Mouse (Mus musculus) lung, adult 18-20 months (tissue): ENCODE data around the gene Slco1a5.
"Not testable (repeated sequence)": the region's sequence is repeated elsewhere in the genome, so short reads cannot be mapped to it uniquely, and the experiment has no call there.

Experiments used
- DNase-seq, 2 experiments: peaks; one replicate each; pipeline ENCODE4 v3.0.0; 2022; ENCODE audit warnings: mixed read lengths in 2 of 2

Slco1a5 gene

DNA sequence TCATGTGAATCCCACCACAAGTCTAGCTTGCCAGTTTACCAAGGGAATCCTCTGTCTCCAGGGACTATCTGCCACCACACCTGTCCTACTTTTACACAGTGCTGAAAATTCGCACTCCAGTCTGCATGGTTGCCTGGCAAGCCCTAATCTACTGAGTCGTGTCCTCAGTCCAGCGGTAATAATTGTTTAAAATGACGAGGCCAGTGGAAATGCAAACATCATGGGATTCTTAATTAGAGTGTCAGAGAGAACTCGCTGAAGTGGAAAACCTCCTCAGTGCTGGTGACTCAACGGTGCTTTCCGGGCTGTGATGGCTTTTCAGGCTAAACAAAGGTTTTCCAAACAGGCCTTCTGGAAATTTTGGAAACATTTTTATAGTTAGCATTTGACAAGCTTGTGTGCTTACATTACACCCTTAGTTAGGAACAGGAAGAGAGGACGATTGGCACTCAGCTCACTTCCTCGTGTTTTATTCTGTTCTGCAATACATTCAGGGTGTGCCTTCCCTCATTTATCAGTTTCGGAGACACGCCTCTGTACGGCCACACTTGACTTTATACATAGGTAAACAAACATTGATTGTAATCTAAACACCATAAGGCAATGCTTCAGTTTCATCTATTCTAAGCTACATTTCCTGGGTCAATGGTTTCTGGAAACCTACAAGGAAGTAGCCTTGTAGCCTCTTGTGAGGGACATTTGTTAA, 33.2 kb downstream of the Slco1a5 start:
- DNase-seq, result peak in 1 of 2 experiments; percentile 10

DNA sequence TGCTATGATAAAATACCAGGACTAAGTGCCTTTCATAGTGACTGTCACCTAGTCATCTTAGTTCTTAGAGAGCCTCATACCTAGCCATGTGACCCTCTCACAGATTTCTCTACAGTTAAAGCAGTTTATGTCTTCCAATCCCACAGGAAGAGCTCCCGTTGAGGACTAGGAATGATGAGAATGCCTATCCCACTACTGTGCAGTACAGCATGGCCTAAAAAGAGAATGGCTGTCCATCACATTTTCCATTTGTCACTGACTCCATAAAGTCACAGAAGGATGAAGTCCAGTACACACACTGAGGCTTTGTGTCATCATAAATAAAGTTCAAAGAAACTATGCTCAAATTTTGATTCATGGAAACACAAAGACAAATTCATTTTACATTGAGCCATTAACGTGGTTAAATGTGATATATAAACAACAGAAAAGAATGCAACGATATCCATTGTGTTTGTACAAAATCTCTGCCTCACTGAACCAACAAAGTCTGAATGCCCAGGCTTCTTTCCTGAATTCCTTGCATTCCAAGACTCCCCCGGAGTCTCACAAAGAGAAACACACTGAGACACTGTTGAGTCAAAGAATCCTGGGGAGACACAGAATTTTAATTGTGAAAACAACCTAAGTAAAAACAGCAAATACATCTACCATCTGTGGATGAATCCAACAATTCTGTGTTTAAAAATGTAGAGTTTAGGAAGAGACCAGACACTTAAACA, 46.9 kb downstream of the Slco1a5 start:
- DNase-seq, result no peak

DNA sequence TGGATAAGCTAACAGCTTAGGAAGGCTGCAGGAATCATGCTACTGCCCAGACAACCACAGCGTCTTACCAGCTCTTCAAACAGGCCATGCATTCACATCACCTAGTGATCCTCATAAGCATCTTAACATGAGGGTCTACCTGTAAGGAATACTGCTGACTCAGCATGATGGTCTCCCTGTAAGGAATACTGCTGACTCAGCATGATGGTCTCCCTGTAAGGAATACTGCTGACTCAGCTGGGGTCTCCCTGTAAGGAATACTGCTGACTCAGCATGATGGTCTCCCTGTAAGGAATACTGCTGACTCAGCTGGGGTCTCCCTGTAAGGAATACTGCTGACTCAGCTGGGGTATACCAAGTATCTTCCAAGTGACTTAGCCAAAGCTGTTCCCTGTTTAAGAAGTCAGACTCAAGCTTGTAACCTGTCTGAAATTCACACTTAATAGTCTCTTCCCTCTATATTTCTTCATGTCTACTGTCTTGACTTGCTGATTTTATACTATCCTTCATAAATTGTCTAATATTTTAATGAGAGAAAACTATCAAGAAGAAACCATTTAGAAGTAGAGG, 72.0 kb downstream of the Slco1a5 start:
- not testable (repeated sequence) for DNase-seq

DNA sequence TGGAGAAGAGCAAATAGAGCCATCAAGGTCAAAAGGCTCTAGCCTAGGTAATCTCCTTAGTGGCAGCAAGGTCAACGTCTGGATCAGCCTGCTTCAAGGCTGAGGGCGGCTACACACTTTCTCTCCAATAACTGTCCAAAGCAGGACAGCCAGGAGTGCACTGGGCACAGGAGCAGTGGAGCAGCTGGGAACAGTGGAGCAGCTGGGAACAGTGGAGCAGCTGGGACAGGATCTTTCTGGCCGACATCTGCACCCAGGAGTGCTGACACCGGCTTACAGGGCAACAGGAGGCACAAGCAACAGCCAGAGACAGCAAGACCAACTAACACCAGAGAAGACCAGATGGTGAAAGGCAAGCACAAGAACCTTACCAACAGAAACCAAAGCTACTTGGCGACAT, 77.7 kb downstream of the Slco1a5 start:
- DNase-seq, result no peak

DNA sequence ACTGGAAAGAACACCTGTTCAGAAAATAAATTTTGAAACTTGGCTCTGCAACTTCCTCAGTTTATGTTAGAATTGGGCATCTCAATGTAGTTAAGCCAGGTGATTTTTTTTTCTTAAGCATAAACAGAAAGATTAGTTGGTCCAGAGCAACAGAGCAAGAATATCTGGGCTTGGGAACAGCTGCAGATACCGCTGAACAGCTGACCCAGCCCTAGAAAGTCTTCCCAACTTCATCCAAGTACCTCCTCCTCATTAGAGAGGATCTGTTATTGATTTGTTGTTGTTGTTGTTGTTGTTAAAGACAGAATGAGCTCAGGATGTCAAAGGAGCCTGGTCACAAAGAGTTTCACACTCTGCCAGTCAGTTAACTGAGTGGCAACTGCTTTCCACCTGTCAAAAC, 83.3 kb downstream of the Slco1a5 start:
- DNase-seq, result no peak

DNA sequence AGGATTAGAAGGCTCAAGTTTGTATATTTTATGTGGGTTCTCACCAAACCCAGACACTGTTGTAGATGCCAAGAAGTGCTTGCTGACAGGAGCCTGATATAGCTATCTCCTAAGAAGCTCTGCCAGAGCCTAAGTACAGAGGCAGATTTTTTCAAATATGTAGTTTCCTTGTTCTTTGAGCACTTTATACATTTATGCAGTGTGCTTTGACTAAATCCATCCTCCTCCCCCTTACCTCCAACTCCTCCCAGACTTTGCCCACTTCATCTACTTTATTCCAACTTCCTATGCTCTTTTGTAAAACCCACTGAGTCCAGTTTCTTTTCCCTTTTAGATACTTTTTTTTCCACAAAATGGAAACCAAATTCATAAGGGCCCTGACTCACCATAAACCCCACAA, 102.6 kb downstream of the Slco1a5 start:
- DNase-seq, result no peak

DNA sequence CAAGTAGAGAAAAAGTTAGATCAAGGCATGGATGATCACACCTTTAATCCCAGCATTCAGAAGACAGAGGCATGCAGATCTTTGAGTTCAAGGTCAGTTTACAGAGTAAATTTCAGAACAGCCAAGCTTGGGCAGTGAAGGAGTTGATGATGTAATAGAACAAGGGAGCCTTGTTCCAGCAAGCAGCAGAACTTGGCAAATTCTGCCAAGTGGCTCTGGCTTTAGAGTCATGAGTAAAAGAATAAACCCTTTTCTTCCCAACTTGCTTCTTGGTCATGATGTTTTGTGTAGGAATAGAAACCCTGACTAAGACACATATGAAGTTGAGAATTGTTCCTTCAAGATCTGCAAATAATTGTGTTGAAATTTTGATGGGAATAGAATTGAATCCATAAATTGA, 111.0 kb downstream of the Slco1a5 start:
- no peak for DNase-seq

DNA sequence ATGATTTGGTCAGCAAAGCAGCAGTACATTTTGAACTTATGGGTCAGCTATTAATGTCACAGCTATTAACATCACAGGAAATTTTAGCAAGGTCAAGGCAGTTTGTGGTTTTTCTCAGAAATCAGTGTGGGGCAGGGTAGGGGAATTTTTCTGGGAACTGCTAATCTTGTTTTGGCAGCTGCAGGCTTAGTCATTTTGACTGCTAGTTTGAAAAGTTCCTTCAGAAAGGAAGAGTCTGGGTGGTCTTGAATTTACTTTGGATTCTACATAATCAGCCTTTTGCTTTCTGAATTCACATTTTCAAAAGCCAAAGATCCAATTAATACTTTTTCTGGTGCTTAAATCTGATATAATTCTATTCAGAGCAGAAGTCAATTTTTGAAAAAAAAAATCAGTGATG, 113.0 kb downstream of the Slco1a5 start:
- DNase-seq, result no peak

DNA sequence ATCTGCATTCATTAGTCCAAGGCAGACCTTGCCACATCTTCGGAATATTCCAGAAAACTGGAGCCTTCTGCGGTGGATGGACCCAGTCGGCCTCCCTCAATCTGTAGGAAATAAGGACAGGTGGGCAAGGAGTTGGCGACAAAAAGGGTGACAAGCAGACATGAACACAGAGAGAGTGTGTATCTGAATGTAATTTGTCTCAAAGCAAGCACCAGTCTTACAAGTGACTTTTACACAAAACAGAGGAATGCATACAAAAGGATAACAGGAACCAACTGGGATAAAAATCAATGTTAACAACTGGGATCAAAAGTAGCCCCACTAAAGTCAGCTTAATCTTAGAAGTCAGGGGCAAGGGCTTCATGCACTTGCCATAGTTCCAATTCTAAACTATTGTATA, 114.4 kb downstream of the Slco1a5 start, which contains the start of gene Slco1a6:
Gene Slco1a6, minus strand, starts transcription at position 101 of the 400 bp plus-strand sequence.
- no peak for DNase-seq

DNA sequence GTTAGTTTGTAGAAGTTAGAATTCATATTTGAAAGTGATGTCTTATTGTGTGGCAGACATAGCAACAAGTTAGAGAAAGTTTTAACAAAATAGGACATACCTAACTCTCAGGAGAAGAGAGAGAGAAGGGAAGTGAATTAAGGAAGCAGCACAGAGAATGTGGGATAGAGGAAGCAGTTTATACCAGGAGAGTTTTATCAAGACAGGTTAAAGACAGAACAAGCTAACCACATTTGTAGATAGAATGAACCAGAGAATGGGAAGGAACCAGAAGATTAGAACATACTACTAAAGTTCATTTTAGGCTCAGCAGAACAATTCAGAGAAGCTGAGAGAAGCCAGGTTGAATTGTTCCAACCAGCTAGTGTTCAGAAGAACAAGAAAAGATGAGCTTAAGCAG, 122.3 kb downstream of the Slco1a5 start:
- no peak for DNase-seq

DNA sequence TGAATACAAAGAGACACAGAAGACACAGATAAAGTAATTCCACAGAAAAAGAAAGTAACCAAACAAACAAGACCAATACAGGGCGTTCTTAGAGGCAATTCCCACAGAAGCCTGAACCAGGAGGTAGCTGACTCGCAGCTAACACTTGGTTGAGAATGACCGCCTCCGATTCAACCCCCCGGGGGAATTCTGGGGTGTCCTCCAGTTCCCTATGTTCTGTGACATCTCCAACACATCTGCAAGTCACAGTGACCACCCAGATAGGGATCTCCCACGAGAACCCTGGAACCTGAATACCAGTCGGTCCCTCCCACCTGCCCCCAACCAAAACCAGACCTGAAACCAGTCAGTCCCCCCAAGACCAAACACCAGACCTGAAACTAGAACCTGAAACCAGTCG, 128.5 kb downstream of the Slco1a5 start:
- DNase-seq, result no peak

DNA sequence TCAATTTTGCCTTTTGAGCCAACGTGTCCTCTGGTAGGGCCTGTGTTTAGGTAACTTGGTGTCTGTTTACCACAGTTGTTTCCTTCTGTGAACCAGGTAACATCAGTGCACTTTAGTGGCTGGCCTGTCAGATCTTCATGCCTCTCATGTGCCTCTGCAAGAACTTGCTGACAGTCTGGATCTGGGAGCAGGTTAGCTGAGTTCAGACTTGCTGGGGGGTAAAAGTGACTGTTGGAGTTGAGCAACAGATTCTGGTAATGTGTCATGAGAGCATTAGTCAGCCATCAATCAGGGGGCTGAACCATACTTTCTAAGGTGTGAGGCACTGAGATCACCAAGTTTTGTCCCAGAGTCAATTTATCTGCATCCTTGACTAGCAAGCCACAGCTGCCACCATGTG, 130.8 kb downstream of the Slco1a5 start:
- DNase-seq, result no peak

DNA sequence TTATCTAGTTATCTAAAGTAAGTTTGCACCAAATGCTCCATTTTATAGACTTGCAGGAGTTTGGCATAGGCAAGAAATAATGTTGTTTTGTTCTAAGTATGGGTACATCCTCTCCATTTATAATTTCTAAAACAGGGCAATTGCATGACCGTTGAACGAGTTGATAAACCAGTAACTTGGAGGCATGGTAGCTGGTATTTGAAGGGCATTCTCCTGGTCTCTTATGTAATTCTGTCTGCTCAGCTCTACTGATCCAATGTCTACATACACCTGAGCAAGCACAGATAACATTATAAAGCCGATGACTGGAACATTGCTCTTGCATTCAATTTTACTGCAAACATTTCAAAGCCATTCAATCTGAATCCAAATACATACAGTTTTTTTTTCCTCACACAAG, 135.4 kb downstream of the Slco1a5 start:
- no peak for DNase-seq

DNA sequence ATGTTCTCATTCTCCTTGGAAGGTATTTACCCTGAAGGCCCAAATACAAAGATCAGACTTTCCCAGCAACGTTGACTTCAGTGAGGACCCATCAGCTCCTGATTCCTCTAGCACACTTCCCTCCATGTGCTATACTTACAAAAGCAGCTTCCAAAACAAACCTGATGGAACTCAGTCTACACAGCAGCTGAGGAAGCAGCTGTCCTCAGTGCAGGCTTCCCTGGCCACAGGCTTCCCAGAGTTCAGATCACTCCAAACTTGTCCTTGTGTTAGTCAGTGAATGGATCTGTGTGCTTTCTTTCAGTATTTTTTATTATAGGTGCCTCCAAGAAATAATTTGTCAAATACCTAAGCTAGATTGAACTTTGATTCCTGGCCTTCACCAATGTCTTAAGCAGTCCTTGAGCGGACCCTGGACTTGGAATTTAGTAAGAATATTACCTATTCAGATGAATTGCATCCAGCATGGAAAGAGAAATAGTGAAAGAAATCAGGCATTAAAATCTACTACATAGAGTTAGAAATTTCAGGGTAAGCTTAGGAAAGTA, 136.8 kb downstream of the Slco1a5 start:
- no peak for DNase-seq
